ENCODE assay signal across 25 mouse cellular contexts in the genomic region with DNA sequence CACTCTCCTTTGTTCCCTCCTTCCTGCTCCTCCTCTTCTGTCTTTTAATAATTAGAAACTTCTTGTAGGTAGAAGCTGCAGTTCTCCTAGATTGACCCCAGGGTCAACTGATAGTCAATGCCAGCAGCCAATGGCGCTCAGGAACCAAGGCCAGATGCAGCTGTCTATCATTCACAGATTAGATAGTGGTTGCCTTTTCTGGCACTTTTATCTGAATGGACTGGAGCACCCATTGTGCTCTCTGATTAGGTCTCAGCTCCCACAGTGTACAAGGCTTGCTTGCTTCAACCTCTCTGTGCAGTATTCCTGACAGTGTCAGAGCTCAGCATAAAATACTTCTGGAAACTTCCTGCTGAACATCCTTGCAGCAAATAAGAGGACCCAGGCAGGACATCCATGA. TPM values are rescaled to one million over a fixed set of nuclear protein-coding genes. Genes with fewer than 3 reads are reported as not detected.
DNase-seq lines count a peak whose midpoint lies in the region; ATAC-seq and TF ChIP-seq lines count a peak whose summit lies in the region.
"Had no signal": no experiment of that assay in that cellular context is flagged by ENCODE, and none has a peak within 500 bp of the region (broad histone marks: within the 10 kb centered on the region; RNA-seq: fewer than 3 reads in every experiment).

No protein-coding gene starts in this region.

- no peak overlapping the region for H3K4me2 ChIP-seq in intestine, embryonic 16.5 days (ENCODE audit: low read depth, low read length)
- H3K4me2 ChIP-seq in liver, embryonic 14.5 days (ENCODE audit: low read depth) = no peak overlapping the region
- no peak overlapping the region for H3K4me2 ChIP-seq in forebrain, embryonic 15.5 days (replicated peaks)
- H3K4me2 ChIP-seq: embryonic facial prominence, embryonic 13.5 days; forebrain, embryonic 13.5 days; lung, embryonic 15.5 days; midbrain, embryonic 11.5 days; stomach, embryonic 15.5 days had no signal

- H3K9me3 ChIP-seq in intestine, embryonic 16.5 days (ENCODE audit: control insufficient read depth, low read length) = no peaks in the 10 kb centered on the region
- no peaks in the 10 kb centered on the region for H3K9me3 ChIP-seq in liver, embryonic 14.5 days (ENCODE audit: control insufficient read depth, low read length)
- H3K9me3 ChIP-seq in forebrain, embryonic 15.5 days = no peaks in the 10 kb centered on the region
- H3K9me3 ChIP-seq: embryonic facial prominence, embryonic 13.5 days; forebrain, embryonic 13.5 days; lung, embryonic 15.5 days; stomach, embryonic 15.5 days had no signal

- peak; percentile 22 for DNase-seq in ovary, adult 18-20 months (ENCODE audit: low spot score)
- DNase-seq in ovary, postnatal 10 days (ENCODE audit: low spot score) = no peak
- DNase-seq in liver, embryonic 14.5 days (ENCODE audit: low read depth in 3 of 3, low spot score in 3 of 3) = no peak
- DNase-seq in spleen, postnatal 36 days (ENCODE audit: low spot score in 2 of 2) = no peak
- no peak for DNase-seq in lung, postnatal 25 days (ENCODE audit: low spot score)
- DNase-seq: adrenal gland, postnatal 36 days; cerebellum, adult 18-20 months; cerebellum, postnatal 25 days; gastrocnemius, adult 2 months; kidney, adult 2 months; kidney, postnatal 10 days; right cerebral cortex, postnatal 14 days; thymus, postnatal 14 days had no signal

- no peaks in the 10 kb centered on the region for H3K36me3 ChIP-seq in intestine, embryonic 16.5 days (ENCODE audit: control insufficient read depth, insufficient read depth, low read length)
- H3K36me3 ChIP-seq in liver, embryonic 14.5 days (replicated peaks; ENCODE audit: control insufficient read depth, insufficient read depth, low read depth) = no peaks in the 10 kb centered on the region
- H3K36me3 ChIP-seq in small intestine, adult 2 months (ENCODE audit: control insufficient read depth, insufficient read depth, low read length) = peaks cover 8% of the 10 kb centered on the region; the same call in 1 of the 2 replicates
- H3K36me3 ChIP-seq in forebrain, embryonic 15.5 days = no peaks in the 10 kb centered on the region
- H3K36me3 ChIP-seq: embryonic facial prominence, embryonic 13.5 days; lung, embryonic 15.5 days; stomach, embryonic 15.5 days had no signal

- peaks cover 5% of the 10 kb centered on the region for H3K4me1 ChIP-seq in intestine, embryonic 16.5 days (ENCODE audit: control insufficient read depth, insufficient read depth, low read length)
- peaks cover 0 to 16% of the 10 kb centered on the region in 2 experiments; a peak in 2 of 4 replicates for H3K4me1 ChIP-seq in liver, embryonic 14.5 days (replicated peaks; ENCODE audit: control insufficient read depth in 2 of 2, insufficient read depth in 2 of 2, low read length in 1 of 2)
- peaks cover 32% of the 10 kb centered on the region; the same call in 1 of the 2 replicates for H3K4me1 ChIP-seq in small intestine, adult 2 months (ENCODE audit: control insufficient read depth, insufficient read depth, insufficient read length, low read length)
- H3K4me1 ChIP-seq in forebrain, embryonic 15.5 days = no peaks in the 10 kb centered on the region
- H3K4me1 ChIP-seq: embryonic facial prominence, embryonic 13.5 days; forebrain, embryonic 13.5 days; lung, embryonic 15.5 days; stomach, embryonic 15.5 days had no signal

- no peak for TF ChIP-seq CTCF in liver, embryonic 14.5 days (IDR thresholded peaks at IDR 0.05; ENCODE audit: low read depth)
- no peak for TF ChIP-seq CTCF in small intestine, adult 2 months (IDR thresholded peaks at IDR 0.05; ENCODE audit: extremely low read depth, insufficient read length, insufficient replicate concordance, low read depth, low read length)

- 71% methylated on average over 1 of the region's 1 CpGs for WGBS in intestine, embryonic 16.5 days
- WGBS in liver, embryonic 14.5 days (ENCODE audit: insufficient replicate concordance) = 27% methylated on average over 1 of the region's 1 CpGs
- WGBS in small intestine, adult 2 months = 32% methylated on average over 1 of the region's 1 CpGs
- WGBS in forebrain, embryonic 15.5 days = 83% methylated on average over 1 of the region's 1 CpGs

- no peak overlapping the region for H3K9ac ChIP-seq in intestine, embryonic 16.5 days (ENCODE audit: low read depth, low read length)
- no peak overlapping the region for H3K9ac ChIP-seq in liver, embryonic 14.5 days (replicated peaks)
- no peak overlapping the region for H3K9ac ChIP-seq in forebrain, embryonic 15.5 days (replicated peaks)
- H3K9ac ChIP-seq: embryonic facial prominence, embryonic 13.5 days; forebrain, embryonic 13.5 days; lung, embryonic 15.5 days; stomach, embryonic 15.5 days had no signal

- no peak overlapping the region for H3K4me3 ChIP-seq in intestine, embryonic 16.5 days (ENCODE audit: low read length)
- H3K4me3 ChIP-seq in liver, embryonic 14.5 days (ENCODE audit: insufficient read depth in 1 of 2, low read depth in 2 of 2, low read length in 2 of 2) = no peak overlapping the region
- no peak overlapping the region for H3K4me3 ChIP-seq in small intestine, adult 2 months (ENCODE audit: low read depth, low read length)
- no peak overlapping the region for H3K4me3 ChIP-seq in forebrain, embryonic 15.5 days
- H3K4me3 ChIP-seq: embryonic facial prominence, embryonic 13.5 days; erythroblast, embryonic 14.5 days; forebrain, embryonic 13.5 days; gastrocnemius, adult 2 months; left cerebral cortex, adult 2 months; lung, embryonic 15.5 days; stomach, embryonic 15.5 days had no signal

- no peak for TF ChIP-seq POLR2A in small intestine, adult 2 months (IDR thresholded peaks at IDR 0.05; ENCODE audit: low read depth, low read length)

- H3K27me3 ChIP-seq in intestine, embryonic 16.5 days (replicated peaks; ENCODE audit: control insufficient read depth, insufficient read depth, low read length) = no peaks in the 10 kb centered on the region
- H3K27me3 ChIP-seq in liver, embryonic 14.5 days (ENCODE audit: control insufficient read depth, insufficient read depth, low read length) = no peaks in the 10 kb centered on the region
- no peaks in the 10 kb centered on the region for H3K27me3 ChIP-seq in small intestine, adult 2 months (ENCODE audit: control insufficient read depth, insufficient read depth, low read length)
- H3K27me3 ChIP-seq in forebrain, embryonic 15.5 days = no peaks in the 10 kb centered on the region
- H3K27me3 ChIP-seq: embryonic facial prominence, embryonic 13.5 days; forebrain, embryonic 13.5 days; lung, embryonic 15.5 days; stomach, embryonic 15.5 days had no signal

- peak; percentile 90 for ATAC-seq in intestine, embryonic 16.5 days
- peak; percentile 69 for ATAC-seq in liver, embryonic 14.5 days (ENCODE audit: insufficient read depth)
- ATAC-seq in forebrain, embryonic 15.5 days (replicated peaks) = no peak
- ATAC-seq: forebrain, embryonic 13.5 days; hindbrain, postnatal 0 days had no signal

- TF ChIP-seq EP300 in liver, embryonic 14.5 days (IDR thresholded peaks at IDR 0.05; ENCODE audit: low read depth) = peak; percentile 27; the same call in 1 of the 2 replicates

- no peak overlapping the region for H3K27ac ChIP-seq in intestine, embryonic 16.5 days (ENCODE audit: low read length)
- no peak overlapping the region for H3K27ac ChIP-seq in liver, embryonic 14.5 days
- peak overlapping the region; percentile 80; the same call in 1 of the 2 replicates for H3K27ac ChIP-seq in small intestine, adult 2 months (ENCODE audit: insufficient read depth, low read depth, low read length)
- no peak overlapping the region for H3K27ac ChIP-seq in forebrain, embryonic 15.5 days (replicated peaks)
- H3K27ac ChIP-seq: embryonic facial prominence, embryonic 13.5 days; forebrain, embryonic 13.5 days; gastrocnemius, adult 2 months; hindbrain, postnatal 0 days; left cerebral cortex, adult 2 months; lung, embryonic 15.5 days; macrophage; stomach, embryonic 15.5 days had no signal

RNA-seq across cellular contexts. Expression of a gene that starts 30.3 kb away (rescaled TPM):
- polyA plus RNA-seq in intestine, embryonic 16.5 days (2015; fragmentation: Nextera tagmentation; extraction: Ambion mirVana) = 25.3 and 39.3 TPM in 2 replicates
- 0.13 and 0.17 TPM in 2 replicates for polyA plus RNA-seq in liver, embryonic 14.5 days (2012; rRNA removed)
- polyA plus RNA-seq in liver, embryonic 14.5 days (2014; fragmentation: Nextera tagmentation; extraction: Ambion mirVana) = 0.25 and 0.53 TPM in 2 replicates
- polyA plus RNA-seq in small intestine, adult 2 months (2012; rRNA removed) = 61.4 and 204 TPM in 2 replicates
- polyA plus RNA-seq in forebrain, embryonic 15.5 days (2015; fragmentation: Nextera tagmentation; extraction: Ambion mirVana) = 0.11 and 0.43 TPM in 2 replicates
- polyA plus RNA-seq: embryonic facial prominence, embryonic 13.5 days; erythroblast, embryonic 14.5 days; forebrain, embryonic 13.5 days had no signal

Comparison
In these comparisons a context has a peak if more than half of its experiments do, and no peak if none do; other contexts are left out.
1. RNA of a gene that starts 30.3 kb away (polyA plus RNA-seq): 61.4 to 204 TPM in small intestine, adult 2 months and 25.3 to 39.3 TPM in intestine, embryonic 16.5 days; 0.11 to 0.43 TPM in forebrain, embryonic 15.5 days and 0.13 to 0.53 TPM in liver, embryonic 14.5 days; every median in the first group is over 10 times any median in the second.